In genomic region chr1:93805221-93805951, GRCm38 (mm10) we compare ENCODE assay signal across 9 mouse cellular contexts. TPM values are rescaled to one million over a fixed set of nuclear protein-coding genes. Genes with fewer than 3 reads are reported as not detected.
DNase-seq lines count a peak whose midpoint lies in the region; ATAC-seq and TF ChIP-seq lines count a peak whose summit lies in the region.
"Had no signal": no experiment of that assay in that cellular context is flagged by ENCODE, and none has a peak within 500 bp of the region (broad histone marks: within the 10 kb centered on the region; RNA-seq: fewer than 3 reads in every experiment).

No protein-coding gene starts in this region.

- H3K27ac ChIP-seq in midbrain, embryonic 11.5 days (ENCODE audit: low read depth, low read length), result no peak overlapping the region
- no peak overlapping the region for H3K27ac ChIP-seq in midbrain, postnatal 0 days (ENCODE audit: low read depth, low read length)
- H3K27ac ChIP-seq in intestine, postnatal 0 days (ENCODE audit: low read depth, low read length), result no peak overlapping the region
- H3K27ac ChIP-seq in stomach, embryonic 15.5 days, result 0 out of 2 replicates have a peak overlapping the region, but pooled peaks have one; percentile 44

- peaks cover 2% of the 10 kb centered on the region; the same call in 1 of the 2 replicates for H3K36me3 ChIP-seq in midbrain, embryonic 11.5 days (ENCODE audit: control insufficient read depth, insufficient read depth, low read length)
- H3K36me3 ChIP-seq in midbrain, postnatal 0 days (ENCODE audit: insufficient read depth, low read length), result peaks cover 12% of the 10 kb centered on the region; the same call in 1 of the 2 replicates
- peaks cover 37% of the 10 kb centered on the region for H3K36me3 ChIP-seq in intestine, postnatal 0 days (ENCODE audit: control insufficient read depth, insufficient read depth)
- H3K36me3 ChIP-seq in stomach, embryonic 15.5 days, result peaks cover 32% of the 10 kb centered on the region

- H3K9me3 ChIP-seq in midbrain, embryonic 11.5 days (ENCODE audit: control insufficient read depth, low read length), result no peaks in the 10 kb centered on the region
- H3K9me3 ChIP-seq in midbrain, postnatal 0 days (ENCODE audit: low read length), result no peaks in the 10 kb centered on the region
- no peaks in the 10 kb centered on the region for H3K9me3 ChIP-seq in intestine, postnatal 0 days (ENCODE audit: control insufficient read depth)
- H3K9me3 ChIP-seq in stomach, embryonic 15.5 days, result no peaks in the 10 kb centered on the region

- H3K4me1 ChIP-seq in midbrain, embryonic 11.5 days (ENCODE audit: control insufficient read depth, insufficient read depth, low read length), result peaks cover 11% of the 10 kb centered on the region
- H3K4me1 ChIP-seq in midbrain, postnatal 0 days (ENCODE audit: insufficient read depth, low read length), result peaks cover 7% of the 10 kb centered on the region; the same call in 1 of the 2 replicates
- peaks cover 11% of the 10 kb centered on the region; the same call in 1 of the 2 replicates for H3K4me1 ChIP-seq in intestine, postnatal 0 days (replicated peaks; ENCODE audit: control insufficient read depth, insufficient read depth, low read length)
- H3K4me1 ChIP-seq in stomach, embryonic 15.5 days, result peaks cover 28% of the 10 kb centered on the region

- no peaks in the 10 kb centered on the region for H3K27me3 ChIP-seq in midbrain, embryonic 11.5 days (ENCODE audit: control insufficient read depth, insufficient read depth, low read length)
- no peaks in the 10 kb centered on the region for H3K27me3 ChIP-seq in midbrain, postnatal 0 days (ENCODE audit: insufficient read depth, low read length)
- no peaks in the 10 kb centered on the region for H3K27me3 ChIP-seq in intestine, postnatal 0 days (replicated peaks; ENCODE audit: control insufficient read depth, insufficient read depth, low read length)
- no peaks in the 10 kb centered on the region for H3K27me3 ChIP-seq in stomach, embryonic 15.5 days (replicated peaks)

- intact Hi-C loops in heart, postnatal 14 days (cut with DNase I), result no loop called here

- no peak for ATAC-seq in midbrain, embryonic 11.5 days (ENCODE audit: low FRiP score)
- no peak for ATAC-seq in midbrain, postnatal 0 days (ENCODE audit: low FRiP score)
- ATAC-seq in intestine, postnatal 0 days, result no peak
- no peak for ATAC-seq in stomach, embryonic 15.5 days (ENCODE audit: insufficient read depth, low FRiP score, low read depth)

- 80% methylated on average over 5 of the region's 5 CpGs for WGBS in midbrain, embryonic 11.5 days
- 85% methylated on average over 5 of the region's 5 CpGs for WGBS in midbrain, postnatal 0 days
- 53% methylated on average over 5 of the region's 5 CpGs for WGBS in intestine, postnatal 0 days
- 66% methylated on average over 5 of the region's 5 CpGs for WGBS in stomach, embryonic 15.5 days

- peak; percentile 93 for DNase-seq in heart, adult 11 months
- no peak for DNase-seq in heart, postnatal 14 days
- DNase-seq in midbrain, embryonic 11.5 days (ENCODE audit: low spot score, missing footprints), result peak; percentile 73
- no peak for DNase-seq in midbrain, postnatal 0 days (ENCODE audit: low spot score)
- DNase-seq in embryo, embryonic 9.5 days (ENCODE audit: extremely low spot score), result no peak
- DNase-seq in testis, postnatal 10 days (ENCODE audit: low spot score), result no peak
- DNase-seq: gastrocnemius, postnatal 10 days had no signal

- H3K9ac ChIP-seq in midbrain, embryonic 11.5 days (ENCODE audit: low read length), result no peak overlapping the region
- no peak overlapping the region for H3K9ac ChIP-seq in midbrain, postnatal 0 days (replicated peaks; ENCODE audit: low read length, poor library complexity, severe bottlenecking)
- H3K9ac ChIP-seq in intestine, postnatal 0 days (ENCODE audit: low read depth, low read length), result no peak overlapping the region
- no peak overlapping the region for H3K9ac ChIP-seq in stomach, embryonic 15.5 days

- H3K4me2 ChIP-seq in midbrain, embryonic 11.5 days, result no peak overlapping the region
- H3K4me2 ChIP-seq in midbrain, postnatal 0 days (ENCODE audit: low read depth, low read length, poor library complexity, severe bottlenecking), result no peak overlapping the region
- 0 out of 2 replicates have a peak overlapping the region, but pooled peaks have one; percentile 93 for H3K4me2 ChIP-seq in intestine, postnatal 0 days (replicated peaks; ENCODE audit: low read depth)
- peak overlapping the region; percentile 84 for H3K4me2 ChIP-seq in stomach, embryonic 15.5 days

- no peak for TF ChIP-seq CTCF in midbrain, postnatal 0 days (IDR thresholded peaks at IDR 0.05)
- no peak for TF ChIP-seq CTCF in intestine, postnatal 0 days (IDR thresholded peaks at IDR 0.05; ENCODE audit: low read depth)

- no peak overlapping the region for H3K4me3 ChIP-seq in midbrain, embryonic 11.5 days (ENCODE audit: low read depth, low read length)
- H3K4me3 ChIP-seq in midbrain, postnatal 0 days (ENCODE audit: low read depth, low read length), result no peak overlapping the region
- no peak overlapping the region for H3K4me3 ChIP-seq in intestine, postnatal 0 days (ENCODE audit: low read depth, low read length)
- H3K4me3 ChIP-seq in stomach, embryonic 15.5 days (replicated peaks), result peak overlapping the region; percentile 92; the same call in 1 of the 2 replicates

RNA-seq across cellular contexts. Expression of gene Ing5, which starts 1.6 kb away (rescaled TPM):
- total RNA-seq in heart, postnatal 14 days (2021), result 10 to 100 TPM in 1 of 2 experiments, 1 to 10 TPM in 1; 8.3 to 10.6 TPM
- 16.4 and 17.8 TPM in 2 replicates for polyA plus RNA-seq in midbrain, embryonic 11.5 days (2014; fragmentation: Nextera tagmentation; extraction: Ambion mirVana)
- 12.6 and 13.5 TPM in 2 replicates for total RNA-seq in midbrain, postnatal 0 days (2014; rRNA removed)
- polyA plus RNA-seq in midbrain, postnatal 0 days (2015; fragmentation: Nextera tagmentation; extraction: Ambion mirVana), result 7.1 and 7.5 TPM in 2 replicates
- polyA plus RNA-seq in intestine, postnatal 0 days (2015; fragmentation: Nextera tagmentation; extraction: Ambion mirVana), result 6.0 and 7.2 TPM in 2 replicates
- polyA plus RNA-seq in stomach, embryonic 15.5 days (2015; fragmentation: Nextera tagmentation; extraction: Ambion mirVana), result 18.3 and 20.2 TPM in 2 replicates

RNA-seq across cellular contexts. Expression of gene Dtymk, which starts 3.7 kb away (rescaled TPM):
- total RNA-seq in heart, postnatal 14 days (2021), result 10 to 100 TPM; 33.0 to 33.9 TPM
- polyA plus RNA-seq in midbrain, embryonic 11.5 days (2014; fragmentation: Nextera tagmentation; extraction: Ambion mirVana), result 229 and 230 TPM in 2 replicates
- 66.8 and 88.8 TPM in 2 replicates for total RNA-seq in midbrain, postnatal 0 days (2014; rRNA removed)
- 109 TPM in 2 replicates for polyA plus RNA-seq in midbrain, postnatal 0 days (2015; fragmentation: Nextera tagmentation; extraction: Ambion mirVana)
- polyA plus RNA-seq in intestine, postnatal 0 days (2015; fragmentation: Nextera tagmentation; extraction: Ambion mirVana), result 85.8 and 87.1 TPM in 2 replicates
- polyA plus RNA-seq in stomach, embryonic 15.5 days (2015; fragmentation: Nextera tagmentation; extraction: Ambion mirVana), result 228 and 237 TPM in 2 replicates

RNA-seq across cellular contexts. Expression of gene D2hgdh, which starts 19.3 kb away (rescaled TPM):
- 10 to 100 TPM; 29.3 to 29.5 TPM for total RNA-seq in heart, postnatal 14 days (2021)
- 10.2 and 12.1 TPM in 2 replicates for polyA plus RNA-seq in midbrain, embryonic 11.5 days (2014; fragmentation: Nextera tagmentation; extraction: Ambion mirVana)
- total RNA-seq in midbrain, postnatal 0 days (2014; rRNA removed), result 10.6 and 20.0 TPM in 2 replicates
- 8.6 and 10.3 TPM in 2 replicates for polyA plus RNA-seq in midbrain, postnatal 0 days (2015; fragmentation: Nextera tagmentation; extraction: Ambion mirVana)
- polyA plus RNA-seq in intestine, postnatal 0 days (2015; fragmentation: Nextera tagmentation; extraction: Ambion mirVana), result 9.3 and 9.5 TPM in 2 replicates
- 13.0 and 15.7 TPM in 2 replicates for polyA plus RNA-seq in stomach, embryonic 15.5 days (2015; fragmentation: Nextera tagmentation; extraction: Ambion mirVana)

RNA-seq across cellular contexts. Expression of gene Thap4, which starts 50.7 kb away (rescaled TPM):
- total RNA-seq in heart, postnatal 14 days (2021), result 10 to 100 TPM; 60.5 to 73.5 TPM
- 37.5 and 39.8 TPM in 2 replicates for polyA plus RNA-seq in midbrain, embryonic 11.5 days (2014; fragmentation: Nextera tagmentation; extraction: Ambion mirVana)
- total RNA-seq in midbrain, postnatal 0 days (2014; rRNA removed), result 56.0 and 63.3 TPM in 2 replicates
- 53.7 and 57.1 TPM in 2 replicates for polyA plus RNA-seq in midbrain, postnatal 0 days (2015; fragmentation: Nextera tagmentation; extraction: Ambion mirVana)
- 56.6 and 59.0 TPM in 2 replicates for polyA plus RNA-seq in intestine, postnatal 0 days (2015; fragmentation: Nextera tagmentation; extraction: Ambion mirVana)
- polyA plus RNA-seq in stomach, embryonic 15.5 days (2015; fragmentation: Nextera tagmentation; extraction: Ambion mirVana), result 51.4 and 54.0 TPM in 2 replicates

RNA-seq across cellular contexts. Expression of gene Atg4b, which starts 54.1 kb away (rescaled TPM):
- total RNA-seq in heart, postnatal 14 days (2021), result 10 to 100 TPM; 40.9 to 41.8 TPM
- polyA plus RNA-seq in midbrain, embryonic 11.5 days (2014; fragmentation: Nextera tagmentation; extraction: Ambion mirVana), result 94.2 and 103 TPM in 2 replicates
- 39.3 and 58.7 TPM in 2 replicates for total RNA-seq in midbrain, postnatal 0 days (2014; rRNA removed)
- 75.8 and 81.8 TPM in 2 replicates for polyA plus RNA-seq in midbrain, postnatal 0 days (2015; fragmentation: Nextera tagmentation; extraction: Ambion mirVana)
- 66.7 and 66.9 TPM in 2 replicates for polyA plus RNA-seq in intestine, postnatal 0 days (2015; fragmentation: Nextera tagmentation; extraction: Ambion mirVana)
- 74.5 and 81.2 TPM in 2 replicates for polyA plus RNA-seq in stomach, embryonic 15.5 days (2015; fragmentation: Nextera tagmentation; extraction: Ambion mirVana)

Comparison
In these comparisons a context has a peak if more than half of its experiments do, and no peak if none do; other contexts are left out.
1. DNase-seq: peak in heart, adult 11 months (single experiment) and midbrain, embryonic 11.5 days (single experiment); none in heart, postnatal 14 days (0 of 2), midbrain, postnatal 0 days (single experiment), embryo, embryonic 9.5 days (single experiment) and testis, postnatal 10 days (single experiment).
2. H3K4me2 ChIP-seq: peak in intestine, postnatal 0 days (single experiment) and stomach, embryonic 15.5 days (single experiment); none in midbrain, embryonic 11.5 days (single experiment) and midbrain, postnatal 0 days (single experiment).